Mouse (Mus musculus) embryonic facial prominence, embryonic 11.5 days (tissue): Measurements from ENCODE around the gene D630045J12Rik. TPM values are rescaled to one million over a fixed set of nuclear protein-coding genes. Genes with fewer than 3 reads are reported as not detected.

ENCODE experiments used
- ATAC-seq: fragments of 200-750 bp; cut with Nextera tagmentation; replicated peaks from 2 replicates; pipeline ENCODE4 v1.8.0; 2017; ENCODE audit warnings: low read depth; ENCODE audit not compliant: insufficient number of reproducible peaks, low FRiP score, low TSS enrichment
- DNase-seq: peaks from one replicate; pipeline ENCODE4 v3.0.0-alpha.2; 2015; ENCODE audit warnings: low spot score
- H3K27ac ChIP-seq: fragments of 300-500 bp; sonication (generic); replicated peaks from 2 replicates; pipeline ENCODE4 v1.5.1; 2014; ENCODE audit warnings: mild to moderate bottlenecking, low read depth, low read length, control low read depth
- H3K27me3 ChIP-seq: fragments of 300-500 bp; sonication (generic); 2 replicates; pipeline ENCODE4 v1.6.1; 2014; ENCODE audit warnings: mild to moderate bottlenecking, low read length, moderate library complexity, mixed read lengths; ENCODE audit not compliant: control insufficient read depth, insufficient read depth
- H3K36me3 ChIP-seq: fragments of 300-500 bp; sonication (generic); replicated peaks from 2 replicates; pipeline ENCODE4 v1.6.1; 2014; ENCODE audit warnings: low read depth, mild to moderate bottlenecking, low read length, moderate library complexity, mixed read lengths; ENCODE audit not compliant: control insufficient read depth, insufficient read depth
- H3K4me1 ChIP-seq: fragments of 300-500 bp; sonication (generic); 2 replicates; pipeline ENCODE4 v1.6.1; 2014; ENCODE audit warnings: low read length, mixed read lengths; ENCODE audit not compliant: control insufficient read depth, insufficient read depth
- H3K4me2 ChIP-seq: fragments of 300-500 bp; sonication (generic); 2 replicates; pipeline ENCODE4 v1.6.1; 2014; ENCODE audit warnings: low read depth, mild to moderate bottlenecking, control low read depth, low read length, moderate library complexity
- H3K4me3 ChIP-seq: fragments of 300-500 bp; sonication (generic); 2 replicates; pipeline ENCODE4 v1.5.1; 2014; ENCODE audit warnings: low read depth, low read length, control low read depth
- H3K9ac ChIP-seq: fragments of 300-500 bp; sonication (generic); replicated peaks from 2 replicates; pipeline ENCODE4 v1.6.1; 2014; ENCODE audit warnings: mild to moderate bottlenecking, control low read depth, low read length
- H3K9me3 ChIP-seq: fragments of 300-500 bp; sonication (generic); replicated peaks from 2 replicates; pipeline ENCODE4 v1.6.1; 2016; ENCODE audit warnings: mild to moderate bottlenecking, low read length, inconsistent platforms, mixed read lengths; ENCODE audit not compliant: control insufficient read depth
- WGBS: fragments of 180-500 bp; shearing (Covaris S2); extraction: QIAGEN DNeasy Blood & Tissue Kit; methylation state at CpG from one replicate; pipeline ENCODE4 v1.1.7; 2014; 5-methylcytosine and 5-hydroxymethylcytosine counted together
- polyA plus RNA-seq: library from polyadenylated mRNA; unstranded; fragments of >200 nt; fragmentation: Nextera tagmentation; extraction: Ambion mirVana; gene quantifications from 2 replicates; pipeline ENCODE4 v1.2.1, GENCODE M21; 2014

Gene D630045J12Rik
- polyA plus RNA-seq, 1 experiment from 2014 or later, result 8.8 TPM

- DNase-seq, result no peak
- 78% methylated on average over 18 of the region's 18 CpGs for WGBS
- Histone ChIP-seq H3K36me3 (no peaks in the 10 kb centered on the region; the same call in 1 of the 2 replicates), H3K27me3 (no peaks in the 10 kb centered on the region), H3K4me1 (no peaks in the 10 kb centered on the region), H3K27ac (no peak overlapping the region), H3K9ac (no peak overlapping the region), H3K9me3 (no peaks in the 10 kb centered on the region), H3K4me2 (no peak overlapping the region), H3K4me3 (no peak overlapping the region)
- ATAC-seq, result no peak
Observed at GRCm38 (mm10) chr6:38123471-38124206, 130.2 kb downstream of the D630045J12Rik start.

- Histone ChIP-seq H3K27me3 (no peaks in the 10 kb centered on the region), H3K4me1 (no peaks in the 10 kb centered on the region), H3K36me3 (no peaks in the 10 kb centered on the region; the same call in 1 of the 2 replicates), H3K27ac (no peak overlapping the region), H3K4me2 (no peak overlapping the region), H3K9me3 (no peaks in the 10 kb centered on the region), H3K9ac (no peak overlapping the region), H3K4me3 (no peak overlapping the region)
- WGBS, result 67% methylated on average over 6 of the region's 6 CpGs
- no peak for DNase-seq
- ATAC-seq, result no peak
Observed at GRCm38 (mm10) chr6:38122791-38123190, 131.0 kb downstream of the D630045J12Rik start.

DNA sequence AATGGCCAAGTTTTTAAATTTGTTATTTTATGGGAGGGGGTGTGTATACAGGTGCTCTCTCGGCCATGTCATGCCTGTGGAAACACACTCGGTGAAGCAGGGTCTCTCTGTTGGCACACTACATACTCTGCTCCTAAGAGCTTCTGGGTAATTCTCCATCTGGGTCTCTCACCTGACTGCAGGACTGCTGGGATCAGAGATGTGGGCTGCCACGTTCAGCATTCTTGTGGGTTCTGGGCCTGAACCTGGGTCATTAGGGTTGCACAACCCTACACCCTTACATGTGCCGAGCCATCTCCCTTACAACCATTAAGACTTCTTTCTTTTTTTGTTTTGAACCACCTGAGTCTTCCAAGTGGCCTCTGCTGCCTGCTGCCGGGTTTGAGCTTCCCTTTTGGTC is 132.0 kb downstream of the D630045J12Rik start:
- DNase-seq (no peak), ATAC-seq (no peak)
- no peaks in the 10 kb centered on the region for H3K4me1 ChIP-seq
- no peaks in the 10 kb centered on the region for H3K36me3 ChIP-seq
- no peaks in the 10 kb centered on the region for H3K9me3 ChIP-seq
- H3K27me3 ChIP-seq, result no peaks in the 10 kb centered on the region
- no peak overlapping the region for H3K4me2 ChIP-seq
- H3K9ac ChIP-seq, result no peak overlapping the region
- no peak overlapping the region for H3K27ac ChIP-seq
- no peak overlapping the region for H3K4me3 ChIP-seq
- 83% methylated on average over 5 of the region's 5 CpGs for WGBS

- H3K4me2 ChIP-seq, result no peak overlapping the region
- no peak for DNase-seq
- H3K27me3 ChIP-seq, result no peaks in the 10 kb centered on the region
- H3K4me3 ChIP-seq, result no peak overlapping the region
- H3K27ac ChIP-seq, result no peak overlapping the region
- no peak for ATAC-seq
- H3K36me3 ChIP-seq, result no peaks in the 10 kb centered on the region
- H3K9me3 ChIP-seq, result no peaks in the 10 kb centered on the region
- H3K4me1 ChIP-seq, result no peaks in the 10 kb centered on the region
- 58% methylated on average over 9 of the region's 9 CpGs for WGBS
- no peak overlapping the region for H3K9ac ChIP-seq
Observed at GRCm38 (mm10) chr6:38120681-38121371, 133.0 kb downstream of the D630045J12Rik start.

DNA sequence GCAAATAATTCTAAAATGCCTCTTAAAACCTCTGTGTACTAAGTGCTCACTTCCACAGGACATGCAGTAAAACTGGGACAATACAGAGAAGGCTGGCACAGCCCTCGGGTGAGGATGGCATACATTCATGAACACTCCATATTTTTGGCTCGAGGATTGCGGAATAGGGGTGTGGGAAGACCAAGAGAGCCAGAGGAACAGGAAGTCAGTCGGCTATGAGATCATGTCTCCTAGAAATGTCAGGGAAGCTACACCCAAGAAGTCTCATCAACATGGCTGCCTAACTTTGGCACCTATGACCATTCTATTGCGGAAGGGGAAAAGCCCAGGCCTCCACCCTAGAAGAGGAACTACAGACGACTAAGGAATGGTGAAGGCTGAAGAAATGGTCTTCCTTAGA is 135.5 kb downstream of the D630045J12Rik start:
- WGBS, result 93% methylated on average over 6 of the region's 6 CpGs
- Histone ChIP-seq H3K9ac (no peak overlapping the region), H3K4me2 (no peak overlapping the region), H3K4me3 (no peak overlapping the region), H3K27ac (no peak overlapping the region), H3K4me1 (no peaks in the 10 kb centered on the region), H3K27me3 (no peaks in the 10 kb centered on the region), H3K9me3 (no peaks in the 10 kb centered on the region), H3K36me3 (no peaks in the 10 kb centered on the region)
- no peak for DNase-seq
- no peak for ATAC-seq

DNA sequence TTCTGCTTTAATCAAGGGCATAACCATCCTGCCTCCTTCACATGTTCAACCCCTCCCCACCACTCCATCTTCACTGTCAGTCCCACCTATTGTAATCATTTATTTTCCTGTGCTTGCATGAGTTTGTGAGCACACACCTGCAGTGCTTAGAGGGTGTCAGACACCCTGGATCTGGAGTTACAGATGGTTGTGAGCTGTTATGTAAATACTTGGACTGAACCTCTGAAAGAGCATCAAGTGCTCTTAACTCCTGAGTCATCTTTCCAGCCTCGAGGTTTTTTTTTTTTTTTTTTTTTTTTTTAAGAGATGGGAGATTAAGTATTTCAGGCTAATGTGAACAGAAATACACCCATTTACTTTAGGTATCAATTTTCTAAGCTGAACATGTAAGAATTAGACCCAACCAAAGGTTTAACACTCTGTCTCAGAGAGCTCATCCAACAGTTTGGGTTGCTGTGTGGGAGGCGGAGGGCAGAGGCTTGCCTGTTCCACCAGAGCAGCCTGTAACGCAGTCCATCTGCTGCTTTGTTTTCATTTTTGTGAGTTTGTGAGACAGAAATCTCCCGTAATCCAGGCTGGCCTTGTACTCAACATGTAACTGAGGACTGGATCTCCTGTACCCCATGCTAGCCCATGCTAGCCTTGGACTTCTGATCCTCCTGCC is 137.6 kb downstream of the D630045J12Rik start:
- no peak for DNase-seq
- H3K27ac ChIP-seq, result no peak overlapping the region
- WGBS, result 52% methylated on average over 4 of the region's 4 CpGs

DNA sequence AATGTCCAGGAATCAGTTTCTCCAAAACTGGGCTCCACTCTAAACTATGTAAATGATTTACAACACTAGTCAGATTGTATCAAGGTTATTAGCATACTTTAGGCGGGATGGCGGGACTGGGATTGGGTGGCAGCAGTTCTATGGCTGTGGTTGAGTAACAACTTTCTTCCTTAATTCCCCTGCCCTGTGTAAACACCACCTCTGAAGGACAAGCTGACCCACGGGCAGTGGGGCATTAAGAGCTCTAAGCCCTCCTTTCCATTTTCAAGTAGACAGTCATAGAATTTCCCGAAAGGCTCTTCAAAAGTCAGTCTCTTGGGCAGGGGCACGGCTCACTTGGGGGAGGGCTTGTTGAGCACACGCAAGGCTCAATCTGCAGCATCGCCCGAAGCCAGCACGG is 142.9 kb downstream of the D630045J12Rik start:
- Histone ChIP-seq H3K4me3 (no peak overlapping the region), H3K9ac (no peak overlapping the region), H3K36me3 (no peaks in the 10 kb centered on the region), H3K4me1 (no peaks in the 10 kb centered on the region; the same call in 1 of the 2 replicates), H3K27ac (no peak overlapping the region), H3K27me3 (no peaks in the 10 kb centered on the region), H3K9me3 (no peaks in the 10 kb centered on the region), H3K4me2 (no peak overlapping the region)
- 78% methylated on average over 9 of the region's 9 CpGs for WGBS
- ATAC-seq (no peak), DNase-seq (no peak)

More for the DNA sequence above, 137.6 kb downstream of the D630045J12Rik start:
- H3K36me3 ChIP-seq, result no peaks in the 10 kb centered on the region
- ATAC-seq, result no peak
- H3K27me3 ChIP-seq, result no peaks in the 10 kb centered on the region
- H3K4me3 ChIP-seq, result no peak overlapping the region
- H3K4me1 ChIP-seq, result no peaks in the 10 kb centered on the region
- no peak overlapping the region for H3K4me2 ChIP-seq
- H3K9ac ChIP-seq, result no peak overlapping the region
- no peaks in the 10 kb centered on the region for H3K9me3 ChIP-seq

DNA sequence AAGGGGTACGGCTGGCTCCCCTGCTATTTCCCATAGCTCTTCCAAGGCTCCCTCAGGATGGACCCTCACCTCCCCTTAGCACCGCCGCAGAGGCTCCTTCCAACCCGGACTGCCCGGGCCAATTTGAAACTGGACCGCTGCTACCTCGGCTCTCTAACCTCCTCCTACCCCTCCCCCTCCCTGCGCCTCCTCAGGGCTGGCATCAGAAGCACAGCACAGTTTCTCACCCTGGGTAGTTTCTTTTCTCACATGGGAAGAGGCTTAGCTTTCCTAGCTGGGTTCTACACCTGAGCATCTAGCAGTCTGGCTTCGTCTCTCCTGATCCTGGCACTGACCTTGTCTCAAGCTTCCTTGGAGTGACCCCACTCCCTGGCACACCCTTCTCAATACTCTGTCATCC is 143.9 kb downstream of the D630045J12Rik start:
- WGBS, result 17% methylated on average over 9 of the region's 9 CpGs
- no peak overlapping the region for H3K4me3 ChIP-seq
- H3K27ac ChIP-seq, result no peak overlapping the region
- H3K4me1 ChIP-seq, result no peaks in the 10 kb centered on the region; the same call in 1 of the 2 replicates
- no peaks in the 10 kb centered on the region for H3K27me3 ChIP-seq
- DNase-seq (peak; percentile 26), ATAC-seq (no peak)
- no peak overlapping the region for H3K4me2 ChIP-seq
- H3K9me3 ChIP-seq, result no peaks in the 10 kb centered on the region
- no peak overlapping the region for H3K9ac ChIP-seq
- H3K36me3 ChIP-seq, result no peaks in the 10 kb centered on the region
